Mouse (Mus musculus) embryonic facial prominence, embryonic 10.5 days (tissue): Measurements from ENCODE around the gene Pnp2. TPM values are rescaled to one million over a fixed set of nuclear protein-coding genes. Genes with fewer than 3 reads are reported as not detected.

Source experiments
- DNase-seq: peaks from one replicate; pipeline ENCODE4 v3.0.0-alpha.2; 2017; ENCODE audit warnings: low spot score
- H3K27ac ChIP-seq: fragments of 300-500 bp; sonication (generic); replicated peaks from 2 replicates; pipeline ENCODE4 v1.5.1; 2016; ENCODE audit warnings: mild to moderate bottlenecking
- H3K27me3 ChIP-seq: fragments of 300-500 bp; sonication (generic); replicated peaks from 2 replicates; pipeline ENCODE4 v1.6.1; 2016; ENCODE audit warnings: low read depth, mild to moderate bottlenecking; ENCODE audit not compliant: poor library complexity, severe bottlenecking
- H3K36me3 ChIP-seq: fragments of 300-500 bp; sonication (generic); replicated peaks from 2 replicates; pipeline ENCODE4 v1.6.1; 2016; ENCODE audit warnings: mild to moderate bottlenecking, moderate library complexity
- H3K4me1 ChIP-seq: fragments of 300-500 bp; sonication (generic); 2 replicates; pipeline ENCODE4 v1.6.1; 2016
- H3K4me3 ChIP-seq: fragments of 300-500 bp; sonication (generic); 2 replicates; pipeline ENCODE4 v1.5.1; 2016; ENCODE audit warnings: mild to moderate bottlenecking, moderate library complexity
- H3K9me3 ChIP-seq: fragments of 300-500 bp; sonication (generic); 2 replicates; pipeline ENCODE4 v1.6.1; 2016; ENCODE audit warnings: mild to moderate bottlenecking
- WGBS: fragments of 180-500 bp; shearing (Covaris S2); methylation state at CpG from one replicate; pipeline ENCODE4 v1.1.7; 2016; 5-methylcytosine and 5-hydroxymethylcytosine counted together
- polyA plus RNA-seq: library from polyadenylated mRNA; unstranded; fragments of >200 nt; fragmentation: Nextera tagmentation; extraction: Ambion mirVana; gene quantifications from 2 replicates; pipeline ENCODE4 v1.2.1, GENCODE M21; 2016

Gene Pnp2
- polyA plus RNA-seq, 1 experiment from 2014 or later = 0.39 TPM

- 79% methylated on average over 3 of the region's 3 CpGs for WGBS
- H3K4me3 ChIP-seq = no peak overlapping the region
- H3K9me3 ChIP-seq = no peaks in the 10 kb centered on the region
- DNase-seq = no peak
- no peaks in the 10 kb centered on the region for H3K27me3 ChIP-seq
- no peak overlapping the region for H3K27ac ChIP-seq
- H3K36me3 ChIP-seq = no peaks in the 10 kb centered on the region
- H3K4me1 ChIP-seq = no peaks in the 10 kb centered on the region; the same call in 1 of the 2 replicates
Observed at GRCm38 (mm10) chr14:50997088-50997487, 41.3 kb downstream of the Pnp2 start.

GRCm38 (mm10) chr14:50997999-50998666 is 42.3 kb downstream of the Pnp2 start:
- no peaks in the 10 kb centered on the region for H3K27me3 ChIP-seq
- no peak overlapping the region for H3K4me3 ChIP-seq
- DNase-seq = no peak
- no peak overlapping the region for H3K27ac ChIP-seq
- no peaks in the 10 kb centered on the region for H3K36me3 ChIP-seq
- no peaks in the 10 kb centered on the region for H3K9me3 ChIP-seq
- WGBS = 91% methylated on average over 2 of the region's 2 CpGs
- H3K4me1 ChIP-seq = no peaks in the 10 kb centered on the region; the same call in 1 of the 2 replicates

- 60% methylated on average over 8 of the region's 8 CpGs for WGBS
- Histone ChIP-seq H3K4me3 (no peak within 1 kb of the TSS), H3K4me1 (0 out of 2 replicates have a peak, but pooled peaks cover 8% of the 10 kb centered on the region), H3K27me3 (no peaks in the 10 kb centered on the region), H3K36me3 (no peaks in the 10 kb centered on the region), H3K9me3 (no peaks in the 10 kb centered on the region), H3K27ac (no peak within 1 kb of the TSS)
- DNase-seq = no peak
Observed at GRCm38 (mm10) chr14:51007152-51007801, 51.5 kb downstream of the Pnp2 start, which contains the start of gene Rnase10. Gene Rnase10 (plus strand): TSS chr14:51007751.

- no peak for DNase-seq
- H3K36me3 ChIP-seq = no peaks in the 10 kb centered on the region
- H3K4me1 ChIP-seq = 0 out of 2 replicates have a peak, but pooled peaks cover 8% of the 10 kb centered on the region
- H3K9me3 ChIP-seq = no peaks in the 10 kb centered on the region
- no peaks in the 10 kb centered on the region for H3K27me3 ChIP-seq
- no peak overlapping the region for H3K4me3 ChIP-seq
- 86% methylated on average over 13 of the region's 13 CpGs for WGBS
- H3K27ac ChIP-seq = no peak overlapping the region
Observed at GRCm38 (mm10) chr14:51007914-51008713, 52.3 kb downstream of the Pnp2 start.

- H3K27me3 ChIP-seq = no peaks in the 10 kb centered on the region
- H3K4me3 ChIP-seq = no peak overlapping the region
- 0 out of 2 replicates have a peak, but pooled peaks cover 8% of the 10 kb centered on the region for H3K4me1 ChIP-seq
- no peak for DNase-seq
- H3K36me3 ChIP-seq = no peaks in the 10 kb centered on the region
- 82% methylated on average over 4 of the region's 4 CpGs for WGBS
- no peaks in the 10 kb centered on the region for H3K9me3 ChIP-seq
- H3K27ac ChIP-seq = no peak overlapping the region
Observed at GRCm38 (mm10) chr14:51008781-51009180, 53.0 kb downstream of the Pnp2 start.

- WGBS = 86% methylated on average over 6 of the region's 6 CpGs
- Histone ChIP-seq H3K4me1 (0 out of 2 replicates have a peak, but pooled peaks cover 8% of the 10 kb centered on the region), H3K9me3 (no peaks in the 10 kb centered on the region), H3K27me3 (no peaks in the 10 kb centered on the region), H3K36me3 (no peaks in the 10 kb centered on the region), H3K27ac (no peak overlapping the region), H3K4me3 (no peak overlapping the region)
- DNase-seq = no peak
Observed at GRCm38 (mm10) chr14:51009572-51009971, 53.8 kb downstream of the Pnp2 start.

Other genes starting within 250 kb of the Pnp2 start
- gene Olfr748, start 248.6 kb upstream of the Pnp2 start, polyA plus RNA-seq = not detected in 2 replicates
- gene Olfr749, start 210.9 kb upstream of the Pnp2 start, polyA plus RNA-seq = not detected in 2 replicates
- 104 and 107 TPM in 2 replicates for gene Ttc5, start 170.5 kb upstream of the Pnp2 start, polyA plus RNA-seq
- gene Ccnb1ip1, start 148.3 kb upstream of the Pnp2 start, polyA plus RNA-seq = not detected in 2 replicates
- gene Parp2, start 148.2 kb upstream of the Pnp2 start, polyA plus RNA-seq = 68.0 and 68.7 TPM in 2 replicates
- gene Tep1, start 85.4 kb upstream of the Pnp2 start, polyA plus RNA-seq = 4.0 and 5.5 TPM in 2 replicates
- 0.15 and 0.19 TPM in 2 replicates for gene Klhl33, start 58.5 kb upstream of the Pnp2 start, polyA plus RNA-seq
- 178 and 185 TPM in 2 replicates for gene Osgep, start 31.1 kb upstream of the Pnp2 start, polyA plus RNA-seq
- 548 and 554 TPM in 2 replicates for gene Apex1, start 31.0 kb upstream of the Pnp2 start, polyA plus RNA-seq
- gene Pip4p1, start 25.1 kb upstream of the Pnp2 start, polyA plus RNA-seq = 43.5 and 43.6 TPM in 2 replicates
- gene Pnp, start 24.9 kb upstream of the Pnp2 start, polyA plus RNA-seq = 74.5 and 78.8 TPM in 2 replicates
- gene Gm49342, start 11.5 kb upstream of the Pnp2 start, polyA plus RNA-seq = not detected in 2 replicates
- not detected in 2 replicates for gene Rnase10, start 51.8 kb downstream of the Pnp2 start, polyA plus RNA-seq
- not detected in 2 replicates for gene Rnase9, start 85.9 kb downstream of the Pnp2 start, polyA plus RNA-seq
- gene Rnase11, start 94.2 kb downstream of the Pnp2 start, polyA plus RNA-seq = not detected in 2 replicates
- gene Rnase12, start 101.7 kb downstream of the Pnp2 start, polyA plus RNA-seq = not detected in 2 replicates
- gene Olfr750, start 118.4 kb downstream of the Pnp2 start, polyA plus RNA-seq = not detected in 2 replicates
- 8.3 and 9.0 TPM in 2 replicates for gene Rnase4, start 135.1 kb downstream of the Pnp2 start, polyA plus RNA-seq
- gene Ang, start 135.2 kb downstream of the Pnp2 start, polyA plus RNA-seq = 2.3 and 3.5 TPM in 2 replicates
- 0.10 and 0.17 TPM in 2 replicates for gene Eddm3b, start 158.4 kb downstream of the Pnp2 start, polyA plus RNA-seq
- gene Rnase6, start 167.9 kb downstream of the Pnp2 start, polyA plus RNA-seq = not detected in 2 replicates
- gene Rnase1, start 190.8 kb downstream of the Pnp2 start, polyA plus RNA-seq = 0.15 TPM in 1 of 2 replicates, not detected in the other
- not detected in 2 replicates for gene Rnase2b, start 206.3 kb downstream of the Pnp2 start, polyA plus RNA-seq
- not detected in 2 replicates for gene Ang2, start 243.2 kb downstream of the Pnp2 start, polyA plus RNA-seq
- gene Ear14, start 247.4 kb downstream of the Pnp2 start, polyA plus RNA-seq = not detected in 2 replicates